Mouse (Mus musculus): Measurements from ENCODE around the gene Tdrkh.

- TF ChIP-seq POLR2A (IDR thresholded peaks at IDR 0.05; ENCODE audit: borderline replicate concordance, extremely low read depth, low read depth, low read length) (no peak), CTCF (IDR thresholded peaks at IDR 0.05; ENCODE audit: insufficient read depth, low read length) (no peak)
These were observed 30.8 kb upstream of the Tdrkh start for GRCm38 (mm10) chr3:94382308-94382707.
